Mouse (Mus musculus) limb, embryonic 11.5 days (tissue): Measurements from ENCODE around the gene Irgc1. TPM values are rescaled to one million over a fixed set of nuclear protein-coding genes. Genes with fewer than 3 reads are reported as not detected.

Source experiments
- ATAC-seq: fragments of 200-750 bp; cut with Nextera tagmentation; 2 replicates; pipeline ENCODE4 v1.8.0; 2017; ENCODE audit warnings: low read depth; ENCODE audit not compliant: insufficient number of reproducible peaks, low FRiP score, low TSS enrichment
- DNase-seq: peaks from one replicate; pipeline ENCODE4 v3.0.0-alpha.2; 2015; ENCODE audit warnings: low spot score
- H3K27ac ChIP-seq: fragments of 300-500 bp; sonication (generic); replicated peaks from 2 replicates; pipeline ENCODE4 v1.5.1; 2014; ENCODE audit warnings: low read depth, mild to moderate bottlenecking, low read length
- H3K27me3 ChIP-seq: fragments of 300-500 bp; sonication (generic); 2 replicates; pipeline ENCODE4 v1.6.1; 2014; ENCODE audit warnings: mild to moderate bottlenecking, low read length, mixed read lengths; ENCODE audit not compliant: control insufficient read depth, insufficient read depth
- H3K36me3 ChIP-seq: fragments of 300-500 bp; sonication (generic); 2 replicates; pipeline ENCODE4 v1.6.1; 2014; ENCODE audit warnings: mild to moderate bottlenecking, low read length, moderate library complexity, mixed read lengths; ENCODE audit not compliant: control insufficient read depth, insufficient read depth
- H3K4me1 ChIP-seq: fragments of 300-500 bp; sonication (generic); 2 replicates; pipeline ENCODE4 v1.6.1; 2014; ENCODE audit warnings: low read length, mixed read lengths; ENCODE audit not compliant: control insufficient read depth, insufficient read depth
- H3K4me2 ChIP-seq: fragments of 300-500 bp; sonication (generic); 2 replicates; pipeline ENCODE4 v1.6.1; 2014; ENCODE audit warnings: low read depth, mild to moderate bottlenecking, moderate library complexity; ENCODE audit not compliant: severe bottlenecking
- H3K4me3 ChIP-seq: fragments of 300-500 bp; sonication (generic); 2 replicates; pipeline ENCODE4 v1.5.1; 2014; ENCODE audit warnings: low read depth, low read length
- H3K9ac ChIP-seq: fragments of 300-500 bp; sonication (generic); 2 replicates; pipeline ENCODE4 v1.6.1; 2014; ENCODE audit warnings: mild to moderate bottlenecking, low read length
- H3K9me3 ChIP-seq: fragments of 300-500 bp; sonication (generic); 2 replicates; pipeline ENCODE4 v1.6.1; 2016; ENCODE audit warnings: low read length; ENCODE audit not compliant: control insufficient read depth
- WGBS: fragments of 180-500 bp; shearing (Covaris S2); extraction: QIAGEN DNeasy Blood & Tissue Kit; methylation state at CpG from one replicate; pipeline ENCODE4 v1.1.7; 2014; 5-methylcytosine and 5-hydroxymethylcytosine counted together
- polyA plus RNA-seq: library from polyadenylated mRNA; unstranded; fragments of >200 nt; fragmentation: Nextera tagmentation; extraction: Ambion mirVana; gene quantifications from 2 replicates; pipeline ENCODE4 v1.2.1, GENCODE M21; 2014

Gene Irgc1
- polyA plus RNA-seq, 1 experiment from 2014 or later: not detected

DNA sequence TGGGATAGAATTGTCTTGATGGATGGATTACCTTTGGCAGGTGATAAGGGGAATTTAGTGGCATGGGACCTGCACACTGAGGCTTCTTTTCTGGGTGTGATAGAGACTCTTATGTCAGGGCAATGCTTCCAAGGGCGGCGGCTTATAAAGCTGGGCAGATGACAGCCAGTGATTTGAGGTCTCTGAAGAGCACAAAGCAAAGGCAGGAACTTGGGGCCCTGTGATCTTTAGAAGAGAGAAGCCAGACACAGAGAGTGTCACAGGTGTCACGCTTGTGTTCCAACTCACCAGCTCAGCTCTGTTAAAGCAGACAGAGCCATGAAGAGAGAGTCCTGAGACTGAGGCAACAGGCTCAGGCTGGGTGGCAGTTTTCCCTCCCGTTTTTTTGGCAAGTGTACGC, 15.8 kb upstream of the Irgc1 start:
- Histone ChIP-seq H3K9ac (no peak overlapping the region), H3K36me3 (no peaks in the 10 kb centered on the region), H3K4me1 (peaks cover under 1% of the 10 kb centered on the region; the same call in 1 of the 2 replicates), H3K27ac (no peak overlapping the region), H3K4me2 (no peak overlapping the region), H3K9me3 (peaks cover 3% of the 10 kb centered on the region; the same call in 1 of the 2 replicates), H3K27me3 (no peaks in the 10 kb centered on the region), H3K4me3 (no peak overlapping the region)
- DNase-seq (no peak), ATAC-seq (no peak)
- WGBS: 86% methylated on average over 5 of the region's 5 CpGs

DNA sequence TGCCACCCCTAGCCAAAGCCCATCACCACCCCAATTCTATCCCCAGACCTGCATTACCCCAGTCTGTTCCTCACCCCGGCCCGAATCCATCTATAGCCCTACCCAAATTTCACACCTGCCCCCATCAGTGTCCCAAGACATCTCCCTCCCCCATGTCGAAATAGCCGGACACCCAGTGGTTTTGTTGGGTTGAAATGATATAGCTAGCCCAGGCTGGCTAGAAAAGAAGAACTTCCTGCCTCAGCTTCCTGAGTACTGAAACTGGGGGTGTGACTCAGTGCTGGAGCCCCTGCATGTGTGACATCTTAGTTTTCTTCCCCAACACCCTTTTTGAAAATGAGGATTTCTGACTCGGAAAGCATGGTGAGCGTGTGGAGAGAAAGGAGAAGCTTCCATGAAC, 14.7 kb upstream of the Irgc1 start:
- Histone ChIP-seq H3K27me3 (no peaks in the 10 kb centered on the region), H3K9me3 (peaks cover 3% of the 10 kb centered on the region; the same call in 1 of the 2 replicates), H3K27ac (no peak overlapping the region), H3K36me3 (no peaks in the 10 kb centered on the region), H3K4me2 (no peak overlapping the region), H3K4me1 (peaks cover 6% of the 10 kb centered on the region), H3K9ac (no peak overlapping the region), H3K4me3 (no peak overlapping the region)
- ATAC-seq (no peak), DNase-seq (no peak)
- 92% methylated on average over 6 of the region's 6 CpGs for WGBS

DNA sequence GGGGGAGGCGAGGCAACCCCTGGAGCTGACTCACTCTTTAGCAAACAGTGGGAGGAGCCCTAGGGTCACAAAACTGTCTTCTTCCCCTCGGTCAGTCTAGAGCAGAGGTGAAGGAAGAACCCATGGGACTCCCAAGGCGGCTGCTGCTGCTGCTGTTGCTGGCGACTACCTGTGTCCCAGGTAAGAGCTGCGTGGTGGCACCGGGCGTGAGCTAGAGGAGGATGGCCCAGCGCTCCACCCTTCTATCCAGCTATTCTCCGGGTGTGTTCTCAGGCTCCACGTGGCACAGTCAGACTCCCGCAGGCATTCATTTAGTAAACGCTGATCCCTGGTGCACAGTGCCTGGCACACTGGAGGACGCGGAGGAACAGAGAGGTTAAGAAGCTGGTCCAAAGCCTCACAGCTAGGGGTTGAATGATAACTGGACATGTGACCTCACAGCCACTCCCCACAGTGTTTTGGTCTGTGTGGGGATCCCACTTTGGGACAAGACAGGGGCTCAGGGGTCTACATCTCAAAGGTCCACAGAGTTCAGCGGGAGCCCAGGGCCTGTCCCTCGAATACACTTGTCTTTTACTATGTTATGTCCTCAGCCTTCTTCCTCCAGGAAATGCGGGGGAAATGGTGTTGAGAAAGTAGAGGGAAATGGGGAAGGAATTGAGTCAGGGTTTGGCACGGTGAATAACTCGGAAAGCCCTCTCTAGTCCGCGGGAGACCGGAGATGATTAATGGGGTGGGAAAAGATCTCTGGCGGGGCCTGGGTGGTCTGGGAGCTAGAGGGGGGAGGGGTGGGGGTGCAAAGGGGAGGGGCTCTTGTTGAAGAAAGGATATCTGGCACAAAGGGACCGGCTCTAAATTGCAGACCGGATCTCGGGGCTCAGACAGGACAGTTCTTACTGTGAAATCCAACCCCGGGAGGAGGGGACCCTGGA, 10.6 kb upstream of the Irgc1 start, which contains the start of gene Plaur:
TSS of gene Plaur (plus strand) at position 97 of the 932 bp plus-strand sequence.
- peaks cover 10% of the 10 kb centered on the region for H3K4me1 ChIP-seq
- WGBS: 8% methylated on average over 27 of the region's 27 CpGs
- ATAC-seq: peak; percentile 57; the same call in 1 of the 2 replicates
- no peaks in the 10 kb centered on the region for H3K36me3 ChIP-seq
- peak; percentile 69 for DNase-seq
- H3K9ac ChIP-seq: peak within 1 kb of the TSS; percentile 22; the same call in 1 of the 2 replicates
- no peaks in the 10 kb centered on the region for H3K27me3 ChIP-seq
- peak within 1 kb of the TSS; percentile 6; the same call in 1 of the 2 replicates for H3K4me3 ChIP-seq
- no peak within 1 kb of the TSS for H3K27ac ChIP-seq
- H3K4me2 ChIP-seq: peak within 1 kb of the TSS; percentile 32
- no peaks in the 10 kb centered on the region for H3K9me3 ChIP-seq

DNA sequence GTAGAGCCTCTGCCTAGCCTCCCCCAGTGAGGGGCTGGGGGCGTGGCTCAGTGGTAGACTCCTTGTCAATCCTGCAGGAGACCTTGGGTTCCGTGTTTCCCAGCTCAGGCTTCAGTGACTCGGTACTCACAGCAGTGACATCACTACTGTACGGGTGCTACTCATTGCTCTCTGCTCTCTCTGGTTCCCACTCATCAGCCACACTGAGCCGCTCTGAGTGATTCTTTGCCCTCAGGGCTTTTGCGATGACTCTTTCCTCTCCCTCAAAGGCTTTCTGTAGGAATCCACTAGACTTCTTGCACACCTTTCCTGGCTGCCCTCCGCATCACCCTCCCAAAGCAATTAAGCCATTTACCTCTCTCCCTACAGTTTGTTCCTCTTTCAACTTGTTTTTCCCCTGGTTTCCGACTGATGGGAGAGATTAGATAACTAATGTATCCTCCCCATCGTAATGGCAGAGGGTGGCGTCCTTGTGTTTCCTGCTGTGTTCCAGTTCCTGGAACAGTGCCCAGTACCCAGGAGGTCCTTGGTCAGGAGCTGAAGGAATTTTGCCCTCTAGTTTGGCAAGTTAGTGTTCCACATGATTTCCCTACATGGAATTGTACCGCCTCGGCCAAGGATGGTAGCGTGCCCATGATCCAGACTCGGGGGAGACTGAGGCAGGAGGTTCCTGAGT, 9.4 kb upstream of the Irgc1 start:
- Histone ChIP-seq H3K4me2 (no peak overlapping the region), H3K9ac (no peak overlapping the region), H3K4me3 (no peak overlapping the region), H3K27me3 (no peaks in the 10 kb centered on the region), H3K27ac (no peak overlapping the region), H3K36me3 (no peaks in the 10 kb centered on the region), H3K9me3 (no peaks in the 10 kb centered on the region), H3K4me1 (peaks cover 10% of the 10 kb centered on the region)
- ATAC-seq (no peak), DNase-seq (no peak)
- WGBS: 65% methylated on average over 14 of the region's 14 CpGs

DNA sequence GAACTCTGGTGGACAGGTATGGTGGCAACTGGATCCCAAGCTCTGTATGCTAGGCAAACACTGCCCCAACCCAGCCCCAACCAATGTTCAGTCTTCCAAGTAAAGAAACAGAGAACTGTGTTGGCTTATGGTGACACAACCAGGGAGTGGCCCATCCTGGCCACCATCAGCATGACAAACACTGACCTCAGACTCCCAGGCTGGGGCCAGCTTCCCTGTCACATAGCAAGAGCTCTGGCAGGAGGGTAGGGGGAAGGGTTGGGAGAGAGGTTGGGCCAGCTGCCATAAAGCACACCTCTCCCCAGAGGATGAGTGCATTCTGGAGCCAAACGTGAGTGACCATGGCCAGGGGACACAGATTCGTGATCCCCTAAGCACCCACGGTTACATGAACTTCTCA, 7.7 kb upstream of the Irgc1 start:
- no peak overlapping the region for H3K27ac ChIP-seq
- 58% methylated on average over 3 of the region's 3 CpGs for WGBS

DNA sequence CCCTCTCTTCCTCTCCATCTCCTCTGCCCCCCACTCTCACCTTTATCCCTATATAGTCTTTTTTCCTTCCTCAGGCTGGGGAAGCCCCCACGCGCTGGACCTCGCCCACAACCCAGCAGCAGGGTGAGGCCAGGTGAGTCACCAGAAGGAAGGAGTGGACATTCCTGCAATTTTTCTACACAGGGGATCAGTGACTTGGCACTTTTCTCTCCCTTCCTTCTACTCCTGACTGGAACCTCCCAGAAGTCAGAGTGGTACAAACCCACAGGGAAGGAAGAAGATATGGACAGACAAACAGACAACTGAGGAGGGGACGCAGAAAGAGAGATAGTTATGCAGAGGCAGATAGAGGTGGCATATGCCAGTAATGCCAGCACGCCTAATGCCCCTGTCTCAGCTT, 7.3 kb upstream of the Irgc1 start:
- no peak overlapping the region for H3K4me2 ChIP-seq
- H3K4me3 ChIP-seq: no peak overlapping the region
- peaks cover 10% of the 10 kb centered on the region for H3K4me1 ChIP-seq
- H3K27ac ChIP-seq: no peak overlapping the region
- no peak for ATAC-seq
- H3K36me3 ChIP-seq: no peaks in the 10 kb centered on the region
- H3K9ac ChIP-seq: no peak overlapping the region
- 75% methylated on average over 5 of the region's 5 CpGs for WGBS
- DNase-seq: no peak
- H3K9me3 ChIP-seq: no peaks in the 10 kb centered on the region
- H3K27me3 ChIP-seq: no peaks in the 10 kb centered on the region

More for the DNA sequence above, 7.7 kb upstream of the Irgc1 start:
- ATAC-seq (no peak), DNase-seq (no peak)
- H3K36me3 ChIP-seq: no peaks in the 10 kb centered on the region
- no peak overlapping the region for H3K9ac ChIP-seq
- H3K4me2 ChIP-seq: no peak overlapping the region
- H3K4me1 ChIP-seq: peaks cover 10% of the 10 kb centered on the region
- no peaks in the 10 kb centered on the region for H3K27me3 ChIP-seq
- no peak overlapping the region for H3K4me3 ChIP-seq
- H3K9me3 ChIP-seq: no peaks in the 10 kb centered on the region

DNA sequence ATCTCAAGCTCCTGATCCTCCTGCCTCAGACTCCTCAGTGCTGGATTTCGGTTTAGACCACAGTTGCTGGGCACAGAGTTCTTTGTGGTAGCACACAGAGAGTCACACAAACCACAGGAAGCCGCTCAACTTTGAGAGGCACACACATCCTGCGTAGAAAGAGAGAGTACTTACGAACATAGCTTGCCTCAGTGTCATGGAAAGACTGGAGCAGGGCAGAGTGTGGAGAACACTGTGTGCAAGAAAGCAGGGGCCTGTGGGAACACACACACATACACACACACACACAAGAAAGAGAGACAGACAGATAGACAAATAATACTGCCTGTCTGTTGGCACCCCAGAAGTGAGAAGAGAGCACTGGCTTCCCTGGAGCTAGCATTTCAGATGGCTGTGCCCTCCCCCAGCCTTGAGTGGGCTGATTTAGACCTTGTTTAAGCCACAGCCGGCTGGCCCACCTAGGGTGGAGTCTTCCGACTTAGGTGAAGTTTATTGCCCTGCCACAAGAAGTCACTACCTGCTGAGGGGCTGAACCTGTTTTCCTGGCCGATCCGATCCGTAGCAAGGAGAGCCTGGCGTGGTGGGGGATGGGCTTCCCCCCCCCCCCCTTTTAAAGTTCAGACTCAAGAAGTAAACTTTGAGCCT, 5.8 kb upstream of the Irgc1 start:
- no peaks in the 10 kb centered on the region for H3K9me3 ChIP-seq
- WGBS: 51% methylated on average over 10 of the region's 10 CpGs
- no peak overlapping the region for H3K27ac ChIP-seq
- H3K4me3 ChIP-seq: no peak overlapping the region
- DNase-seq (no peak), ATAC-seq (no peak)
- no peak overlapping the region for H3K4me2 ChIP-seq
- no peaks in the 10 kb centered on the region for H3K27me3 ChIP-seq
- H3K36me3 ChIP-seq: no peaks in the 10 kb centered on the region
- H3K9ac ChIP-seq: no peak overlapping the region
- peaks cover 9% of the 10 kb centered on the region for H3K4me1 ChIP-seq

DNA sequence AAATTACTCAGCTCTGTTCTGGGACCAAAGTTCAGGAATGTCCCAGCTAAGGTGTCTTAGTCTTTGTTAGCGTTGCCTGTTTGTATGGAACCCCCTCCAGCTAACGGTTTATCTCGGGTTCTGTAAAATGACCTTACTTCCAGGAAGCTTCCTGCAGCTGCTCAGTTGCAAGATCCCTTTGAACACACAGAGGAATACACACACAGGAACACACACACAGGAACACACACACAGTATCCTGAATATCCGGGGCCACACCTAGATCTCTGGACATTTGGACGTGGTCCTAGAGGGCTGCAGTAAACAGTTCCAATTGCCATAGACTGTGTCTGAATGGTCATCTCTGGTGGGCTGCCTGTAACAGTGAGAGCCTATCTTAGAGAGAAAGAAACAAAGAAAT, 3.6 kb upstream of the Irgc1 start:
- no peak overlapping the region for H3K4me3 ChIP-seq
- ATAC-seq: no peak
- no peaks in the 10 kb centered on the region for H3K9me3 ChIP-seq
- H3K9ac ChIP-seq: no peak overlapping the region
- H3K4me2 ChIP-seq: no peak overlapping the region
- H3K4me1 ChIP-seq: 0 out of 2 replicates have a peak, but pooled peaks cover 4% of the 10 kb centered on the region
- WGBS: 82% methylated on average over 5 of the region's 5 CpGs
- no peak for DNase-seq
- no peaks in the 10 kb centered on the region for H3K27me3 ChIP-seq
- H3K27ac ChIP-seq: no peak overlapping the region
- no peaks in the 10 kb centered on the region for H3K36me3 ChIP-seq
